18 mouse cellular contexts compared by ENCODE assay signal in genomic region chr1:62747421-62748111, GRCm38 (mm10). TPM values are rescaled to one million over a fixed set of nuclear protein-coding genes. Genes with fewer than 3 reads are reported as not detected.
DNase-seq lines count a peak whose midpoint lies in the region; TF ChIP-seq lines count a peak whose summit lies in the region.
"Had no signal": no experiment of that assay in that cellular context is flagged by ENCODE, and none has a peak within 500 bp of the region (broad histone marks: within the 10 kb centered on the region; RNA-seq: fewer than 3 reads in every experiment).

No protein-coding gene starts in this region.

- peak; percentile 36 for DNase-seq in gastrocnemius, adult 18-20 months (ENCODE audit: low spot score)
- DNase-seq in gastrocnemius, postnatal 14 days = no peak
- peak in 1 of 2 experiments; percentile 51 for DNase-seq in layer of hippocampus, adult 2 months (ENCODE audit: low spot score in 2 of 2)
- DNase-seq in layer of hippocampus, adult 11-12 months (ENCODE audit: low spot score) = no peak
- peak; percentile 57 for DNase-seq in kidney, postnatal 14 days
- no peak for DNase-seq in left cerebral cortex, postnatal 14 days (ENCODE audit: low spot score in 2 of 2)
- DNase-seq: cerebellum, adult 9-11 months; gastrocnemius, postnatal 25 days; retina, postnatal 1 day; thymus, postnatal 4 days had no signal

- intact Hi-C loops in gastrocnemius, postnatal 14 days (cut with DNase I; ENCODE audit: low total_unique reads) = no loop called here
- intact Hi-C loops in left cerebral cortex, postnatal 14 days (cut with DNase I) = no loop called here

- H3K27ac ChIP-seq in layer of hippocampus, adult 2 months = peak overlapping the region; percentile 28; the same call in 1 of the 2 replicates
- H3K27ac ChIP-seq in brown adipose tissue, adult 24 weeks (replicated peaks; ENCODE audit: low read depth, low read length) = peak overlapping the region; percentile 87
- H3K27ac ChIP-seq: embryonic facial prominence, embryonic 13.5 days; forebrain, embryonic 12.5 days; hindbrain, embryonic 13.5 days; liver, embryonic 12.5 days; macrophage; midbrain, embryonic 15.5 days; neural tube, embryonic 12.5 days had no signal

- no peak for TF ChIP-seq CTCF in layer of hippocampus, adult 2 months (conservative IDR thresholded peaks at IDR 0.05)

- H3K4me1 ChIP-seq in brown adipose tissue, adult 24 weeks (ENCODE audit: control insufficient read depth, insufficient read depth, insufficient read length, low read length) = peaks cover 57% of the 10 kb centered on the region
- H3K4me1 ChIP-seq: liver, embryonic 12.5 days had no signal

- H3K4me3 ChIP-seq in layer of hippocampus, adult 2 months = no peak overlapping the region
- H3K4me3 ChIP-seq in brown adipose tissue, adult 24 weeks (ENCODE audit: insufficient read depth, low read depth, low read length) = no peak overlapping the region
- H3K4me3 ChIP-seq: embryonic facial prominence, embryonic 13.5 days; forebrain, embryonic 12.5 days; hindbrain, embryonic 13.5 days; liver, embryonic 12.5 days; midbrain, embryonic 15.5 days; neural tube, embryonic 12.5 days had no signal

RNA-seq across cellular contexts. Expression of gene Nrp2, which starts 44.5 kb away (rescaled TPM):
- 1 to 10 TPM; 3.7 to 8.0 TPM for total RNA-seq in gastrocnemius, adult 18-20 months (2021)
- total RNA-seq in gastrocnemius, postnatal 14 days (2021) = 10 to 100 TPM; 13.3 to 14.2 TPM
- total RNA-seq in layer of hippocampus, adult 2 months (2021) = 10 to 100 TPM; 60.3 to 63.7 TPM
- polyA plus RNA-seq in brown adipose tissue, adult 24 weeks (2012; ENCODE audit: insufficient read depth, insufficient read length, missing spikeins) = 40.3 and 43.2 TPM in 2 replicates
- 10 to 100 TPM; 16.9 to 32.7 TPM for total RNA-seq in left cerebral cortex, postnatal 14 days (2021)

Comparison
In these comparisons a context has a peak if more than half of its experiments do, and no peak if none do; other contexts are left out.
1. DNase-seq: peak in gastrocnemius, adult 18-20 months (single experiment) and kidney, postnatal 14 days (single experiment); none in gastrocnemius, postnatal 14 days (single experiment), layer of hippocampus, adult 11-12 months (single experiment) and left cerebral cortex, postnatal 14 days (0 of 2).